Mouse (Mus musculus) ES-E14 (cell line): ENCODE measurements around the gene Ager. TPM values are rescaled to one million over a fixed set of nuclear protein-coding genes. Genes with fewer than 3 reads are reported as not detected.
A peak's percentile ranks its signal among the peaks of the same experiment; 100 is the strongest.

Experiments
- DNase-seq: peaks from one replicate; pipeline ENCODE4 v3.0.0-alpha.2; 2013; ENCODE audit warnings: low read depth, low spot score
- H3K27ac ChIP-seq: 2 replicates; pipeline ENCODE4 v1.5.1; 2012; ENCODE audit warnings: low read depth, mild to moderate bottlenecking, low read length, moderate library complexity, mixed read lengths; ENCODE audit not compliant: poor library complexity, insufficient read depth, severe bottlenecking
- H3K36me3 ChIP-seq: 2 replicates; pipeline ENCODE4 v1.6.1; 2012; ENCODE audit warnings: mild to moderate bottlenecking, low read length, moderate library complexity, mixed read lengths; ENCODE audit not compliant: control insufficient read depth, poor library complexity, insufficient read depth, severe bottlenecking
- H3K4me1 ChIP-seq, 2 experiments: fragments of 150-350 bp in 1 of 2; sonication (generic) in 1 of 2; 2 replicates each; pipeline ENCODE4 v1.6.1; 2012; ENCODE audit warnings: low read length in 2 of 2, mild to moderate bottlenecking in 1 of 2, mixed read lengths in 1 of 2; ENCODE audit not compliant: control insufficient read depth in 2 of 2, insufficient read depth in 2 of 2, poor library complexity in 1 of 2
- H3K4me3 ChIP-seq, 2 experiments: fragments of 150-350 bp in 1 of 2; sonication (generic) in 1 of 2; 2 replicates each; pipeline ENCODE4 v1.5.1; 2012; ENCODE audit warnings: low read length in 2 of 2, low read depth in 1 of 2, mild to moderate bottlenecking in 1 of 2, mixed read lengths in 1 of 2; ENCODE audit not compliant: insufficient read depth in 1 of 2, poor library complexity in 1 of 2, severe bottlenecking in 1 of 2
- H3K9ac ChIP-seq: 2 replicates; pipeline ENCODE4 v1.6.1; 2012; ENCODE audit warnings: low read depth, mild to moderate bottlenecking, low read length, mixed read lengths; ENCODE audit not compliant: poor library complexity, insufficient read depth, severe bottlenecking
- H3K9me3 ChIP-seq: fragments of 150-350 bp; sonication (generic); 2 replicates; pipeline ENCODE4 v1.6.1; 2012; ENCODE audit warnings: low read depth, mild to moderate bottlenecking, low read length; ENCODE audit not compliant: control insufficient read depth, insufficient read depth
- CHD2 ChIP-seq: IDR thresholded peaks from 2 replicates; pipeline ENCODE4 v1.6.1; 2014; ENCODE audit warnings: mild to moderate bottlenecking, low read depth, low read length, inconsistent platforms
- HCFC1 ChIP-seq: IDR thresholded peaks from 2 replicates; pipeline ENCODE4 v1.6.1; 2012; ENCODE audit warnings: low read length, inconsistent platforms, borderline replicate concordance; ENCODE audit not compliant: insufficient read depth
- MAFK ChIP-seq: IDR thresholded peaks from 2 replicates; pipeline ENCODE4 v1.6.1; 2014; ENCODE audit warnings: mild to moderate bottlenecking, low read depth, low read length, inconsistent platforms; ENCODE audit not compliant: insufficient read depth
- ZC3H11A ChIP-seq: IDR thresholded peaks from 2 replicates; pipeline ENCODE4 v1.6.1; 2012; ENCODE audit warnings: low read depth, mild to moderate bottlenecking, inconsistent platforms, low read length, borderline replicate concordance
- ZNF384 ChIP-seq: IDR thresholded peaks from 2 replicates; pipeline ENCODE4 v1.6.1; 2012; ENCODE audit warnings: low read depth, low read length, inconsistent platforms
- in situ Hi-C, 2 experiments: fragments of 600-800 bp; cut with MboI; formaldehyde crosslinking; loops; one replicate each; pipeline ENCODE4 v1.15.1; 2025; ENCODE audit warnings: low sequenced_read_pairs in 2 of 2, inconsistent platforms in 1 of 2; ENCODE audit not compliant: unreplicated experiment in 2 of 2
- total RNA-seq: library from RNA; depleted of rRNA; stranded (reverse); fragments of 300-350 nt; gene quantifications from 2 replicates; pipeline ENCODE4 v1.2.3, GENCODE M21; 2012

The Ager gene
- total RNA-seq, 1 experiment = 2.3 TPM

GRCm38 (mm10) chr17:34567311-34567710, 30.4 kb upstream of the Ager start:
- Histone ChIP-seq H3K27ac (no peak overlapping the region), H3K36me3 (peaks cover 2% of the 10 kb centered on the region; the same call in 1 of the 2 replicates), H3K9me3 (no peaks in the 10 kb centered on the region), H3K4me3 (no peak overlapping the region), H3K4me1 (peaks cover 9 to 20% of the 10 kb centered on the region in 2 experiments), H3K9ac (no peak overlapping the region)
- in situ Hi-C loops = no loop called here
- TF ChIP-seq MAFK = no peak
- no peak for TF ChIP-seq ZC3H11A
- DNase-seq = no peak

GRCm38 (mm10) chr17:34568421-34568820, 29.2 kb upstream of the Ager start:
- no peak overlapping the region for H3K27ac ChIP-seq
- no peak overlapping the region for H3K4me3 ChIP-seq
- peaks cover 2% of the 10 kb centered on the region; the same call in 1 of the 2 replicates for H3K36me3 ChIP-seq
- H3K9me3 ChIP-seq = no peaks in the 10 kb centered on the region
- TF ChIP-seq MAFK (no peak), ZC3H11A (no peak), CHD2 (no peak), ZNF384 (no peak), HCFC1 (no peak)
- no peak for DNase-seq
- peaks cover 5 to 17% of the 10 kb centered on the region in 2 experiments; a peak in 3 of 4 replicates for H3K4me1 ChIP-seq
- H3K9ac ChIP-seq = no peak overlapping the region
- in situ Hi-C loops = no loop called here

GRCm38 (mm10) chr17:34569919-34570318, 27.7 kb upstream of the Ager start:
- Histone ChIP-seq H3K36me3 (peaks cover 2% of the 10 kb centered on the region; the same call in 1 of the 2 replicates), H3K4me1 (peaks cover 2 to 11% of the 10 kb centered on the region in 2 experiments; a peak in 1 of 4 replicates), H3K9ac (no peak overlapping the region; the same call in 1 of the 2 replicates), H3K4me3 (no peak overlapping the region), H3K27ac (no peak overlapping the region), H3K9me3 (no peaks in the 10 kb centered on the region)
- TF ChIP-seq HCFC1 = no peak
- no peak for TF ChIP-seq ZC3H11A
- TF ChIP-seq ZNF384 = no peak
- no peak for TF ChIP-seq CHD2
- TF ChIP-seq MAFK = no peak
- in situ Hi-C loops = no loop called here
- no peak for DNase-seq

DNA sequence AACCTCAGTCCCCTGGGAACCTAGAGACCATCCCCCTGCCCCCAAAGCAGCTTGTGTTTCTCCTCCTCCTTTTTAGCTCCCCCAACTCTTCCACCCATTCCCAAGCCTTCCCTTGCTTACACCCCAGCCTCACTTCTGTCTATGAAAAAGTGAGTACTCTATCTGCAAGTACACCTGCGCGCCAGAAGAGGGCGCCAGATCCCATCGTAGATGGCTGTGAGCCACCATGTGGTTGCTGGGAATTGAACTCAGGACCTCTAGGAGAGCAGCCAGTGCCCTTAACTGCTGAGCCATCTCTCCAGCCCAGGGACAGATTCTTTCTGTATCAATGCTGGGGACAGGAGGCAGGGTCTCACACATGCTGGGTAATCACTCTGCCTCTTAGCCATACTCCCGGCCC, 25.8 kb upstream of the Ager start:
- Histone ChIP-seq H3K27ac (no peak overlapping the region), H3K9ac (peak overlapping the region; percentile 29; the same call in 1 of the 2 replicates), H3K4me1 (peaks cover 1 to 13% of the 10 kb centered on the region in 2 experiments; a peak in 2 of 4 replicates), H3K9me3 (no peaks in the 10 kb centered on the region), H3K36me3 (no peaks in the 10 kb centered on the region; the same call in 1 of the 2 replicates), H3K4me3 (peak overlapping the region; percentile 25 to 27; a peak in 2 of 4 replicates)
- DNase-seq = no peak
- TF ChIP-seq ZC3H11A (0 out of 2 replicates have a peak, but pooled peaks have one; percentile 31), MAFK (no peak)
- in situ Hi-C loops = no loop called here

DNA sequence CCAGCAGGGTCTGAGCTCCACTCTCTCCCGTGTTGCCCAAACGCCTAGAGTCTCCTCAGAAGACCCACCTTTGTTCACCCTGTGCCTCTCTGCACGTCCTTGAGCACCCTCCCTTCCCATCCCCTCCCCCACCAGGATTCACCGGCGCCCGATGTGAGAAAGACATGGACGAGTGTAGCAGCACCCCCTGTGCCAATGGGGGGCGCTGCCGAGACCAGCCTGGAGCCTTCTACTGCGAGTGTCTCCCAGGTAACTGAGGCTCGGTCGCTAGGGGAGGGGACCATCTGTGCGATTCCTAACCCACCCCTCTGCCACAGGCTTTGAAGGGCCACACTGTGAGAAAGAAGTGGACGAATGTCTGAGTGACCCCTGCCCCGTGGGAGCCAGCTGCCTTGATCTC, 25.3 kb upstream of the Ager start:
- H3K4me3 ChIP-seq = peak overlapping the region; percentile 25 to 27; a peak in 2 of 4 replicates
- H3K27ac ChIP-seq = no peak overlapping the region
- in situ Hi-C loops = no loop called here

More for the DNA sequence above, 25.3 kb upstream of the Ager start:
- DNase-seq = no peak
- TF ChIP-seq MAFK = no peak
- no peak for TF ChIP-seq HCFC1
- no peak for TF ChIP-seq ZC3H11A
- peak overlapping the region; percentile 29; the same call in 1 of the 2 replicates for H3K9ac ChIP-seq
- peaks cover 0 to 11% of the 10 kb centered on the region in 2 experiments; a peak in 2 of 4 replicates for H3K4me1 ChIP-seq
- H3K36me3 ChIP-seq = no peaks in the 10 kb centered on the region; the same call in 1 of the 2 replicates
- H3K9me3 ChIP-seq = no peaks in the 10 kb centered on the region
